Mouse (Mus musculus): ENCODE measurements at regions not wholly inside any gene's neighbourhood (a gene's known extent, or its start where the extent isn't known, plus 50 kb on each side); places are given as distances from the start of the nearest gene placed in this dataset.
"Not testable (repeated sequence)": the region's sequence is repeated elsewhere in the genome, so short reads cannot be mapped to it uniquely, and the experiment has no call there.

DNA sequence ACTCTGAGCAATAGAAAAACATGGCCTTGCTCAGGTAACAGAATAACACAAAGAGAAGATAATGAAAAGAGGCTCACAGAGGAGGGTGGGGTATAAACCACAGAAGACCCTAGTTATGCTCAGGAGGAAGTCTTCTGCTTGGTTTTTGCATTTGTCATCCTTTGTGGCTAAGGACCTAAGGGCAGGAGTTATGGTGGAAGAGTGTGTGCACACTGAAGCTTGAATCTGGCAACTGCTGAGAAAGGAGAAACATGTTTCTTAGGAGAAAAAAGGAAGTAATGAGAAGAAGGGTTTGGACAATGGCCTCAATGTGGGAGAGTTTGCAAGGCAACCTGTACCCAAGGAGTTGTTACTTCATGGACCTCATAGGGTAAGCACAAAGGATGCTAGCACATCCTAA is 106.8 kb upstream of the Nyap2 start:
- in situ Hi-C loops (cut with MboI, MseI), result no loop called here

GRCm38 (mm10) chr1:80969194-80969593 is 107.6 kb upstream of the Nyap2 start:
- in situ Hi-C loops (cut with MboI, MseI), result no loop called here

DNA sequence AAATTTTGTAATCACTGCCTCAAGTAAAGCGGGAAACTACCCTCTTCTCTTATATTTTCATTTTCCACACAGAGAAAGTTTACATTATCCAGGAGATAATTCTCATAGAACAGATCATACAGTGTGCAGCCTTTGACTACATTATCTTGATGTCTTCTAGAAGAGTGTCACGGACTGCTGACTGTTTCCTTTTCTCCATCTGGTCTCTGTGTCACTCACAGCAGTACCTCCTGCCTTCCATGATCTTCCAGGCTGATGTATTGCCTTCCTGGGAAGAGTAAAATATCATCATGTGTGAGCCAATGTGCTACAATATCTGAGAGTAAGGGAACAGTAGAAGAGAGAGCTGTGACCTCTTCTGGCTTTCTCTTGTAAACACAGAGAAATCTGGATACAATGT is 111.0 kb upstream of the Nyap2 start:
- in situ Hi-C loops (cut with MboI, MseI), result no loop called here

DNA sequence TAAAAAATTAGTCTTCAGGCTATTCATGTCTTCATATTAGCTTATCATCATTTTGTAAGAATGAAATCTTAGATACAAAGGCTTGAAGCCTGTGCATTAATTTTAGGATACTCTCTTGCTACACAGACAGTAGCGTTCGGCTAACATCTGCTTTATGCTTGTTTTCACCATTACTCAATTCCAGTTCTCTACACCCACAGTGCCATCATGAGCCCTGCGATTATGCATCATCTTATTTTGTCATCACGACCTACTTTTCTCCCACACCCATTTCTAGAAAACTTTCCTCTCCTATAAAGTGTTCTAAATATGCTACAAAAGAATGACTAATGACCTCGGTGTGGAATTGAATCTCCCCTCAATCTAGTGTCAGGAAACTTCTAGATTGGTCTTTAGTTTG is 112.4 kb upstream of the Nyap2 start:
- in situ Hi-C loops (cut with MboI, MseI), result loop anchor here (5.0 kb wide), 1 partner anchor 43 kb away; no protein-coding TSS in a partner anchor

- in situ Hi-C loops (cut with MboI, MseI), result loop anchor here (5.0 kb wide), 1 partner anchor 43 kb away; no protein-coding TSS in a partner anchor
Measured at GRCm38 (mm10) chr1:80963838-80964237, 112.9 kb upstream of the Nyap2 start.

DNA sequence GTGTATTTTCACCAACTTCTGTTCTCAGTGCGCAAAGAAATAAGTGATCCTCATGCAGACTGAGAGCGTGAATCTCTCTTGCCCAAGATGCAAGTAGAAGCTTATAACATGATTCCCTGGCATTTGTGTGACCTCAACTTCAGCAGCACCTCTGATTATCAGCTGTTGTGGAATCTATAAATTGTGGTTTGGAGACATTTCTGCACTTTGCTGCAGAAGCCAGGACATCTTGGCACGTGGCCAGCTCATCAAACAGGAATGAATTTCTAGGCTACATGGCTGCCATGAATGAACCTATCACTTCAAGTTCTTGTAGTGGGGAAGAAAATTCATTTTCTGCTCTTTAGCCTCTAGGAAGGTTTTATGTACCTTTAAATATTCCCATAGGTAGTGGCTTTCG is 126.3 kb upstream of the Nyap2 start:
- in situ Hi-C loops (cut with MboI, MseI), result no loop called here

DNA sequence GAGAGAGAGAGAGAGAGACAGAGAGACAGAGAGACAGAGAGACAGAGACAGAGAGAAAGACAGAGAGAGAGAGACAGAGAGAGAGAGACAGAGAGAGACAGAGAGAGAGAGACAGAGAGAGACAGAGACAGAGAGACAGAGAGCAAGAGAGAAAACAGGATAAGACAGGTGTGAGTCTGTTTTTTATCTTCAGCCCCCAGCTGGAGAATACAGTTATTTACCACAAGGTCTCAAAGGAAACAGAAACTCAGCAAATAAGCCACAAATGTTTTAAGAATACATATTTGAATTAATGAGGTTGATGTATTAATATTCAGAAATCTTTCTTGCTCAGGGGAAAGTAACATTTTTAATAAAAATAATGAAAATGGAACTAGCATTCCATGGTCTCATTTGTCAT is 130.7 kb upstream of the Nyap2 start:
- in situ Hi-C loops (cut with MboI, MseI), result not testable (repeated sequence)

- in situ Hi-C loops (cut with MboI, MseI), result no loop called here
Measured at GRCm38 (mm10) chr1:80939372-80939771, 137.4 kb upstream of the Nyap2 start.

- in situ Hi-C loops (cut with MboI, MseI), result no loop called here
Measured at GRCm38 (mm10) chr1:80899281-80899680, 141.0 kb upstream of the Dock10 start.

DNA sequence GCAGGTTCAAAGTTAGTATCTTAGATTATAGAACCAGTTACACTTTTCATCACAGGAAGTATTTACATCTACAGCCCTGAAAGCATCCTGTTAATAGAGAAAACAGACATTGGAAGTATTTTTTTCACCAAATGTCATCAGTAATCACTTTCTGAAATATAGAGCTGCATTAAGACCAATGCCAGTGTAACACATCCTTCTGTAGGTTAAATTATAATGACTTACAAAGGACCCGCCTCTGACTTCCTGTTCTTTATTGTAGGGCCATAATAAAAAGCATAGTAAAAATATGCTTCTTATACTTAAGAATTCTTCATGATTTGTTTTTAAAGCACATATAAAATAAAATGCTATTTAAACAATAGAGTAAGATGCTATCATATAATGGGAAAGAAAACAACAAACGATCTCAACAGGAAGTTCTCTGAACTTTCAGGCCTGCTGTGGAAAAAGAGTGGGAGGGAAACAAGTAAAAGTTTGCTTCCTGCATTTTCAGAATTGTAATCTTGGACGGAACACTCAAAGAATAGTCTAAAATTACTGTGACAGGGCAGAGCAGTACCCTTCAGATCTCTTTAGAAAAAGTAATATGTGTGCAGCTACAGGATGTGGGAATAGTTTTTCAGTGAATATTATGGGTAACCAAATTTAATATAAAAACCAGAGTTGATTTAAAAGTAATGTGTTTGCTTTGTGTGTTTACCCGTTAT is 116.0 kb upstream of the Dock10 start:
- in situ Hi-C loops (cut with MboI, MseI), result loop anchor here (25.0 kb wide), 1 partner anchor 1287 kb away; no protein-coding TSS in a partner anchor

DNA sequence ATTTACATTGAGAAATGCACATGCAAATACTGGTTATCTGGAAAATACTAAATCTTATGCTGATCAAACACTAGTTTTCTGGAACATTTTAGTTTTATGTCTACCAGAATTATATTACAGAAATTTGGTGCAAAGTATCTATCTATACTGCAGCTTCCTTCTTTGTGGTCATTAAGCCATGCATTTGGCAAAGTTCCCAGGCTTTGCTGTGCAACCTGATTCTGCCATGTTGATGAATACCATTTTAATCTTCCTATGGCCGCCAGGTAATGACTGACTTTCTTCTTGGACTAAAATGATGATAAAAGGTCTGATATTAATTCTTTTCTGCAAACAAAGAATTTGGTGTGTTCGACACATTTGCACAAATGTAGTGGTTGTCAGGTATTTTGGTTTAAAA is 115.3 kb upstream of the Dock10 start:
- in situ Hi-C loops (cut with MboI, MseI), result loop anchor here (25.0 kb wide), 1 partner anchor 1286 kb away; no protein-coding TSS in a partner anchor

DNA sequence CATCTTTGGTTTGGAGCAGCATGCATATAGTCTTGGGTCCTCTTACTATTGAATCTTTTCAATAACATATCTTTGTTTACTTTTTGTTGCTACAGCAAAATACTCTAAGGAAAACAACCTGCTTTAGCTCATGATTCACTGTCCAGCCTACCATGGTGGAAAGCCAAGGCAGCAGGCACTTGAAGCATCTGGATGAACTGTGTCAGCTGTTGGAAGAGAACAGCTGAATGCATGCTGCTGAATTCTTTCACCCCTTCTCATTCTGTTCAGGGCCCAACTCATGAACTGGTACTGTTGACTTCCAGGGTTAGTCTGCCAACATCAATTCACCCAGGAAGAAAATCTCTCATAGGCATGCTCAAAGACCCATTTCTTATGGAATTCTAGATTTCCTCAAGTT is 110.5 kb upstream of the Dock10 start:
- in situ Hi-C loops (cut with MboI, MseI), result loop anchor here (25.0 kb wide), 1 partner anchor 1282 kb away; no protein-coding TSS in a partner anchor

DNA sequence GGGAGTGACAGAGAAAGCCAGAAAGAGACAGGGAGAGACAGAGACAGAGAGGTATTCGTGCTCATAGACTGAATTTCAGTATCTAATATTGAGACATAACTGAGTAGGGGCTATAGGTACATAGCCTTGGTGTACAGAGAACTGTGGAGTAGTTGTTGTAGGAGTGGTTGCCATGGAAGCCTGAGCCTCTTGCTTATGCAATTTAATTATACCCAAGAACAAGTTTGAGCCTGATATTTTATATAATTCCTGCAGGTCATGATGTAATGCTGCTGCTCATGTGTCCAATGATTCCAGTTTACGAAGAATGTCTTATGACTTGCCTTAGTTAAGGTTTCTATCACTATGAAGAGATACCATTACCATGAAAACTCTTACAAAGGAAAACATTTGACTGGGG is 98.7 kb upstream of the Dock10 start:
- in situ Hi-C loops (cut with MboI, MseI), result loop anchor here (10.0 to 25.0 kb wide), 2 partner anchors 212 to 1270 kb away; no protein-coding TSS in a partner anchor

- in situ Hi-C loops (cut with MboI, MseI), result loop anchor here (5.0 to 25.0 kb wide), 3 partner anchors 118 to 1268 kb away; no protein-coding TSS in a partner anchor
Measured at GRCm38 (mm10) chr1:80854945-80855656, 96.8 kb upstream of the Dock10 start.

GRCm38 (mm10) chr1:80854289-80854701 is 96.0 kb upstream of the Dock10 start:
- in situ Hi-C loops (cut with MboI, MseI), result loop anchor here (5.0 to 25.0 kb wide), 3 partner anchors 117 to 1267 kb away; no protein-coding TSS in a partner anchor

GRCm38 (mm10) chr1:80852761-80853160 is 94.4 kb upstream of the Dock10 start:
- in situ Hi-C loops (cut with MboI, MseI), result loop anchor here (5.0 to 25.0 kb wide), 3 partner anchors 115 to 1265 kb away; no protein-coding TSS in a partner anchor

GRCm38 (mm10) chr1:80830196-80830794 is 72.0 kb upstream of the Dock10 start:
- in situ Hi-C loops (cut with MboI, MseI), result no loop called here

DNA sequence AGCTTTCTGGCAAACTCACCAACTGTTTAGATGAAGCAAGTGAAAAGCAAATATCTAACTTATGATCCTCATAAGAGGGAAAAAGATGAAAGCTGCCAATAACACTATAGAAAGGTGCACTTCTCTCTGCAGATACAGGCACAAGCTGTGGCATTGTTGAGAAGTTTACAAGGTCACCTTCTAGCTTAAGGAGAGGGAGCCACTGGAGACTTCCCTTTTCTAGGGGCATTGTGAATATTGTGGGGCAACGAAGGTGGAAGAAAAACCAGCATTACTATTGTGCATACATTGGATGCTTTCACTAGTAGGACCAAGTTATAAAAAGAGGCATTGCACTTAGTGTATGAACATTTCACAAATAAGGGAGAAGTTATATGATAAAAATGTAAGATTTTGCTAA is 68.1 kb upstream of the Dock10 start:
- in situ Hi-C loops (cut with MboI, MseI), result no loop called here

- in situ Hi-C loops (cut with MboI, MseI), result no loop called here
Measured at GRCm38 (mm10) chr1:80823953-80824352, 65.6 kb upstream of the Dock10 start.

- in situ Hi-C loops (cut with MboI, MseI), result no loop called here
Measured at GRCm38 (mm10) chr1:80822185-80822584, 63.9 kb upstream of the Dock10 start.

DNA sequence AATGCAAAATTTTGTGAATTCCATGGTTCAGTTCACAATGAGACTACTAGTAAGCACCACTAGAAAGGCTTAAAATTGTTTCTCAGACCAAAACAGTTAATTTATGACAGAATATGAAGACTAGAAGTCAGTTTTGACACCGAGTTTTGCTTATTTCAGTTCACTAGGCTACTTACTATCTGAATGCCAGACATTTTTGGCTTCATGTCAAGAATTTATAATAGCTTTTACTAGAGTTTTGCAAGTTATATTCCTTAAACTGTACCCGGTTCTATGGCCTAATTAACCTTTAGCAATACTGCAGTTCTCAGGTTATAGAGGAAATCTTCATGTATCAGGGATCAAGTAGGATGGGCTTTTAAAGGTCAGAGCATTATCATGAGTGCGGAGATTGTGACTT is 54.6 kb upstream of the Dock10 start:
- in situ Hi-C loops (cut with MboI, MseI), result no loop called here

Data from T-helper 2 cell (primary cell).